Mouse (Mus musculus) heart, adult 2 months (tissue): ENCODE data around the gene Dhrs3.

Source experiments
- CTCF ChIP-seq: fragments of 200-600 bp; IDR thresholded peaks from 2 replicates; pipeline ENCODE4 v1.8.1; 2022; ENCODE audit warnings: antibody characterized with exemption, mild to moderate bottlenecking, moderate library complexity
- EP300 ChIP-seq: fragments of 200-500 bp; IDR thresholded peaks from 2 replicates; pipeline ENCODE4 v1.6.1; 2011; ENCODE audit warnings: low read depth, low read length, control low read depth; ENCODE audit not compliant: insufficient read depth
- POLR2A ChIP-seq: fragments of 200-500 bp; IDR thresholded peaks from 2 replicates; pipeline ENCODE4 v1.6.1; 2011; ENCODE audit warnings: mild to moderate bottlenecking, low read depth, low read length, control low read depth; ENCODE audit not compliant: insufficient read depth

DNA sequence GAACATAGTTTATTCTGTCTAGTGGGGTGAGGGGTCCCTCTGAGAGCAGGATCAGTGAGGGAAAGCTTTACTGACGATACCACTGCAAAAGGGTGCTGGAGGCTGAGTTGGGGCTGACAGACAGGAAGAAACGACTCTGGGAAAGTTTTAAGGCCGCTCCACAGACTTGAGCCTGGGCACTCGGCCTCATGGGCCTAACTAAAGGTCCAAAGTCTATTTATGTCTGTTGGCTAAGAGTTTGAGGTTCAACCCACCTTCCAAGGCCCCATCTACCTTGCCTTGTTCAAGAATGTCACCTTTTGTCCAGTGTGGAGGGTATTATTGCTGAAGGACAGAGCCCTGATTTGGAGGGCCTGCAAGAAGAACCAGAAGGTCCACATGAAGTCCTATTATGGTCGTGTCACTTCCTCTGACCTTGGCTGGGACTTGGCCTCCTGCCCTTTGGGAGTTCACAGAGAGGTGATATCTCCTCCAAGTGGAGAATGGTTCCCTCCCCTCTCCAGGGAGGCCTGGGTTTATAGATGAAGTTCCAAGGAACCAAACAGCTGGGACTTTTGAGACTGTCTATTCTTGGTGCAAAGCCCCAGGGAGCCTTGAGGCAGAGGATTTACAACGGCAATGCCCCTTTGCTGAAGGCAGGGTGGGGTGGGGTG is 55.2 kb downstream of the Dhrs3 start:
- TF ChIP-seq CTCF (peak; percentile 27), POLR2A (0 out of 2 replicates have a peak, but pooled peaks have one; percentile 22), EP300 (peak; percentile 69; the same call in 1 of the 2 replicates)
